Mouse (Mus musculus) olfactory bulb, adult 2 months (tissue): Measurements from ENCODE around the gene Rnf114.

Source experiments
- CTCF ChIP-seq: fragments of 200-500 bp; IDR thresholded peaks from 2 replicates; pipeline ENCODE4 v1.5.1; 2012; ENCODE audit warnings: low read depth, mild to moderate bottlenecking, low read length, moderate library complexity; ENCODE audit not compliant: insufficient read depth
- POLR2A ChIP-seq: fragments of 200-500 bp; IDR thresholded peaks from 2 replicates; pipeline ENCODE4 v1.6.1; 2012; ENCODE audit warnings: mild to moderate bottlenecking, low read depth, low read length, moderate library complexity; ENCODE audit not compliant: insufficient read depth

- TF ChIP-seq CTCF, result no peak
- TF ChIP-seq POLR2A, result no peak
Observed at GRCm38 (mm10) chr2:167486573-167486972, 5.9 kb upstream of the Rnf114 start.
